Mouse (Mus musculus) testis, adult 2 months (tissue): ENCODE results near the gene Alpk1.

Experiments used
- CTCF ChIP-seq: fragments of 200-500 bp; IDR thresholded peaks from 2 replicates; pipeline ENCODE4 v1.5.1; 2012; ENCODE audit warnings: low read depth, mild to moderate bottlenecking, inconsistent platforms, low read length, moderate library complexity; ENCODE audit not compliant: control insufficient read depth, insufficient read depth, insufficient replicate concordance
- POLR2A ChIP-seq: fragments of 200-500 bp; IDR thresholded peaks from 2 replicates; pipeline ENCODE4 v1.6.1; 2012; ENCODE audit warnings: low read depth, mild to moderate bottlenecking, inconsistent platforms, low read length, moderate library complexity; ENCODE audit not compliant: control insufficient read depth

DNA sequence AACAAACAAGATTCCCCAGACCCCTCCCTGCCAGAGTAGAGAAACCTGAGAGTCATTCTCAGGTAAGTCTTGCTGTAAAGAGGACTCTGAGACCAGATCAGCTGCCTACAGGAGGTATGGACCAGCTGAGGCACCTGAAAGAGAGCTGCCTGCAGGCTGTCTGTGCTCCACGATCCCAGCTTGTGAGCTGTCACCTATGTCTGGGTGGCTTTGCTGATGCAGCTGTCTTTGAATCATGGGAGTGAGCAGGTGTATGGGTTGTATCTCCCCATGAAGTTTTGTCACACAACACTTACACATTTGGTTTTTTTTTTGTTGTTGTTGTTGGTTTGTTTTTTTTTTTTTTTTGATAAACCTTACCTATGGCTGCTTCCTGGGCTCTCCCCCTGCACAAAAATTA lies 40.1 kb upstream of the Alpk1 start:
- TF ChIP-seq POLR2A = no peak
- no peak for TF ChIP-seq CTCF
